Comparison of ENCODE assay signal across 13 mouse cellular contexts in the genomic region with DNA sequence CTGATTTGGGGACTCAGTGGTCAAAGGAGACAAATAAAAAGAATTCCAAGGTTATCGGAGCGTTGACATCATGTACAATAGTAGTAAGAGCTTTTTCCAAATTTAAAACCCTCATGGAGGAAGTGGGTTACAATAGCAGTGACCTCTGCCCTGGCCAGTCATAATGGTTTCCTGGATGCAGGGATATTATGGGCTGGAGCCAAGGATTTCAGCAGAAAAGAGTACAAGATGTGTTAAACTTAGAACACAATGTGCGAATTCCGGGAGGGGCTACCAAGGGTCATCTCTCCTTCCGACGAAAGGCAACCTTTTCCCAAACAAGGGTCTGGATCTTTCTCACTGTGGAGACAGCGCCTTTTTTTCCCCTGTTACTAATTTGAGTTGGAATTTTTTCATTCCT.
A peak's percentile ranks its signal among the peaks of the same experiment; 100 is the strongest.
DNase-seq lines count a peak whose midpoint lies in the region; ATAC-seq and TF ChIP-seq lines count a peak whose summit lies in the region.
"Had no signal": no experiment of that assay in that cellular context is flagged by ENCODE, and none has a peak within 500 bp of the region (broad histone marks: within the 10 kb centered on the region; RNA-seq: fewer than 3 reads in every experiment).

No protein-coding gene starts in this region.

- no peak for ATAC-seq in CD4-positive, CD25-positive, alpha-beta regulatory T cell, adult 4 months
- ATAC-seq: intestine, embryonic 15.5 days; Patski had no signal

- intact Hi-C loops in gastrocnemius, adult 2 months (cut with DNase I), result loop anchor here (1.0 kb wide), 1 partner anchor 30 kb away; no protein-coding TSS in a partner anchor
- intact Hi-C loops in gastrocnemius, postnatal 36 days (cut with DNase I), result no loop called here
- intact Hi-C loops in heart, postnatal 14 days (cut with DNase I), result loop anchor here (1.0 kb wide), 1 partner anchor 107 kb away; no protein-coding TSS in a partner anchor

- DNase-seq in gastrocnemius, adult 2 months, result peak; percentile 47
- no peak for DNase-seq in gastrocnemius, postnatal 36 days
- peak; percentile 11 to 41 for DNase-seq in adrenal gland, adult 18-20 months (ENCODE audit: low spot score in 2 of 2)
- peak; percentile 53 to 54 for DNase-seq in heart, postnatal 14 days
- peak; percentile 80 to 92 for DNase-seq in kidney, postnatal 36 days
- DNase-seq in right cerebral cortex, postnatal 10 days (ENCODE audit: low spot score in 2 of 2), result no peak
- no peak for DNase-seq in right cerebral cortex, postnatal 36 days (ENCODE audit: low spot score in 2 of 2)

- no peak for TF ChIP-seq CTCF in gastrocnemius, adult 2 months (IDR thresholded peaks at IDR 0.05)

- no peak overlapping the region for H3K4me3 ChIP-seq in gastrocnemius, adult 2 months
- H3K4me3 ChIP-seq: heart, embryonic 13.5 days; intestine, embryonic 15.5 days; liver, embryonic 15.5 days; stomach, embryonic 15.5 days had no signal

- peak overlapping the region; percentile 70 for H3K27ac ChIP-seq in gastrocnemius, adult 2 months
- H3K27ac ChIP-seq: heart, embryonic 13.5 days; intestine, embryonic 15.5 days; liver, embryonic 15.5 days; stomach, embryonic 15.5 days had no signal

Comparison
In these comparisons a context has a peak if more than half of its experiments do, and no peak if none do; other contexts are left out.
1. DNase-seq: peak in gastrocnemius, adult 2 months (single experiment), adrenal gland, adult 18-20 months (2 of 2), heart, postnatal 14 days (2 of 2) and kidney, postnatal 36 days (2 of 2); none in gastrocnemius, postnatal 36 days (0 of 2), right cerebral cortex, postnatal 10 days (0 of 2) and right cerebral cortex, postnatal 36 days (0 of 2).